Mouse (Mus musculus): ENCODE data around the gene Zfx. TPM values are rescaled to one million over a fixed set of nuclear protein-coding genes. Genes with fewer than 3 reads are reported as not detected.

Zfx gene
- polyA plus RNA-seq, 1 experiment: 23.3 TPM

- peaks cover 5% of the 10 kb centered on the region for H3K4me1 ChIP-seq (ENCODE audit: control insufficient read depth, insufficient read depth, low read length)
- no peak overlapping the region for H3K27ac ChIP-seq (ENCODE audit: insufficient read depth, low read depth, low read length)
- no peak for TF ChIP-seq CTCF (IDR thresholded peaks at IDR 0.05; ENCODE audit: low read depth, low read length)
- no peak for TF ChIP-seq POLR2A (IDR thresholded peaks at IDR 0.05; ENCODE audit: borderline replicate concordance, low read depth, low read length)
- H3K4me3 ChIP-seq (ENCODE audit: insufficient read depth, low read length): no peak overlapping the region
These were observed 22.9 kb downstream of the Zfx start for GRCm38 (mm10) chrX:94100561-94100960.

DNA sequence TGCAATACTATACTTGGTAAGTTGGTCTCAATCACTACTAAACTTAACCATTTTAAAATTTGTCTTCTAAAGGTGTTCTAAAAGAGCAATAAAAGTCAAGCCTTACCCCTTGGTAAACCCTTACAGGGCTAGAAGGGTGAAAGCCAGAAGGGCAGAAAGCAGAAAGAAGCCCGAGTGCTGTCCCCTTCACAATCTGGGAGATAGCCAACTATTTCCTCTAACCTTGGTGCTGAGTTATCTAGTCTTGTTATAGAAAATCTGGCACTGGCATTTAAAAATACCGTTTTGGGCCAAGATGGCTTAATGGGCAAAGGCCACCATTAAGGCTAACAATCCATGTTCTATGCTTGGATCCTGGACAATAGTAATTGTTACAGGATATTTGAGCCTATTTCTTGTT, 32.5 kb downstream of the Zfx start:
- H3K4me3 ChIP-seq (ENCODE audit: insufficient read depth, low read length): no peak overlapping the region
- H3K27ac ChIP-seq (ENCODE audit: insufficient read depth, low read depth, low read length): no peak overlapping the region
- no peaks in the 10 kb centered on the region; the same call in 1 of the 2 replicates for H3K4me1 ChIP-seq (ENCODE audit: control insufficient read depth, insufficient read depth, low read length)
- TF ChIP-seq POLR2A (IDR thresholded peaks at IDR 0.05; ENCODE audit: borderline replicate concordance, low read depth, low read length): no peak
- no peak for TF ChIP-seq CTCF (IDR thresholded peaks at IDR 0.05; ENCODE audit: low read depth, low read length)

DNA sequence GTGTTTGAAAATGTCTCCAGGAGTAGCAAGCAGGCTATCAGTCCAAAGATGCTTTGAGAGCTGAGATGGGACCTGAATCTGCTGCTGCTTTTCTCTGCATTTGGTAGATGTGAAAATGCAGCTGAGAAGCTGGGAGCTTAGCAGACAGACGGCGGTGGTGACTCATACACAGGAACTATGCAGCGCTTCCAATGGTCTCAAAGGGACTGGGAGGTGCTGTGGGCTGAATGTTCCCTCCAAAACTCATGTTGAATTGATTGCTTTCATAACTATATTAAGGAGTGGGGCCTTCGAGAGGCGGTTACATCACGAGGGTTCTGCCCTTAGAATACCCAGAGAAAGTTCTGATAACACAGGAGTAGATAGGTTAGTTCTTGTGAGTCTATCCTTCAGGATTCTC, 62.3 kb downstream of the Zfx start:
- H3K4me3 ChIP-seq (ENCODE audit: insufficient read depth, low read length): peak overlapping the region; percentile 53
- TF ChIP-seq CTCF (IDR thresholded peaks at IDR 0.05; ENCODE audit: low read depth, low read length) (no peak), POLR2A (IDR thresholded peaks at IDR 0.05; ENCODE audit: borderline replicate concordance, low read depth, low read length) (no peak)
- no peaks in the 10 kb centered on the region for H3K4me1 ChIP-seq (ENCODE audit: control insufficient read depth, insufficient read depth, low read length)
- no peak overlapping the region for H3K27ac ChIP-seq (ENCODE audit: insufficient read depth, low read depth, low read length)

- Histone ChIP-seq H3K4me1 (ENCODE audit: control insufficient read depth, insufficient read depth, low read length) (no peaks in the 10 kb centered on the region), H3K27ac (ENCODE audit: insufficient read depth, low read depth, low read length) (no peak overlapping the region), H3K4me3 (ENCODE audit: insufficient read depth, low read length) (peak overlapping the region; percentile 53)
- TF ChIP-seq POLR2A (IDR thresholded peaks at IDR 0.05; ENCODE audit: borderline replicate concordance, low read depth, low read length) (no peak), CTCF (IDR thresholded peaks at IDR 0.05; ENCODE audit: low read depth, low read length) (no peak)
These were observed 62.8 kb downstream of the Zfx start for GRCm38 (mm10) chrX:94060751-94061150.

DNA sequence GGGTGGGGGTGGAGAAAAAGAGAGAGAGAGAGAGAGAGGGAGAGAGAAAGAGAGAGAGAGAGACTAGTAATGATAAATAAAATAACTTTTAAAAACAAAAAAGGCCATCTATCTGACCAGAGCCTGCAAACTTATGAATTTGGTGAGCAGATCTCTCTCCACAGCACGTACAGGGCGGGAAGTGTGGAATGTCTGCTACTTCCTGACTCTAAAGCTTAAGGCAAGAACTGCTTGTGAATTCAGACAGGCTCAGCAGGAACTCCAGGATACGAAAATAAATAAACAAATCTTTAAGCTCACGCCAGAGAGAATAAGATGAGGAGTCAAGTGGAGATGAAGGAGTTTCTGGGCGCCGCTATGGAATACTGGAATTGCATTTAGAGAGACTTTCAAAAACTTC, 64.8 kb downstream of the Zfx start:
- no peak overlapping the region for H3K27ac ChIP-seq (ENCODE audit: insufficient read depth, low read depth, low read length)
- no peaks in the 10 kb centered on the region for H3K4me1 ChIP-seq (ENCODE audit: control insufficient read depth, insufficient read depth, low read length)
- TF ChIP-seq POLR2A (IDR thresholded peaks at IDR 0.05; ENCODE audit: borderline replicate concordance, low read depth, low read length): no peak
- no peak for TF ChIP-seq CTCF (IDR thresholded peaks at IDR 0.05; ENCODE audit: low read depth, low read length)
- H3K4me3 ChIP-seq (ENCODE audit: insufficient read depth, low read length): no peak overlapping the region

DNA sequence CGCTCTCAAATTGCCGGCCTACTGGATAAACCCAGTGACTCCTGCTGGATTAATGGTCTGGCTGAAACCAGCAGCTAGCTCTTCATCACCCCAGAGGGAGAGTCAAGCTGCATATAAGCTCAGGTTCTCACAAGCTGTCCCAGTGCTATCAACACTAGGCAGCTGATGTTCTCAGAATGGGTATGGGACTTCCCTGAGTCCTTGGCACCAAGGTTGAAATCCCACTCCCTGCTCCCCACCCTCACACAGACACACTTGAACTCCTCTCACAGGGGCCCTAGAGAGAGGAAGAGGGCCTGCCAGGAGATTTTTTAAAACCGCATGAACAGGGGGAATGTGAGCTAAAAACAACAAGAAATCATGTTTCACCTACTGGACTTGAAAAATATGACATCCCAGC, 74.5 kb downstream of the Zfx start:
- no peaks in the 10 kb centered on the region for H3K4me1 ChIP-seq (ENCODE audit: control insufficient read depth, insufficient read depth, low read length)
- no peak overlapping the region for H3K27ac ChIP-seq (ENCODE audit: insufficient read depth, low read depth, low read length)
- TF ChIP-seq POLR2A (IDR thresholded peaks at IDR 0.05; ENCODE audit: borderline replicate concordance, low read depth, low read length): no peak
- TF ChIP-seq CTCF (IDR thresholded peaks at IDR 0.05; ENCODE audit: low read depth, low read length): no peak
- H3K4me3 ChIP-seq (ENCODE audit: insufficient read depth, low read length): no peak overlapping the region

DNA sequence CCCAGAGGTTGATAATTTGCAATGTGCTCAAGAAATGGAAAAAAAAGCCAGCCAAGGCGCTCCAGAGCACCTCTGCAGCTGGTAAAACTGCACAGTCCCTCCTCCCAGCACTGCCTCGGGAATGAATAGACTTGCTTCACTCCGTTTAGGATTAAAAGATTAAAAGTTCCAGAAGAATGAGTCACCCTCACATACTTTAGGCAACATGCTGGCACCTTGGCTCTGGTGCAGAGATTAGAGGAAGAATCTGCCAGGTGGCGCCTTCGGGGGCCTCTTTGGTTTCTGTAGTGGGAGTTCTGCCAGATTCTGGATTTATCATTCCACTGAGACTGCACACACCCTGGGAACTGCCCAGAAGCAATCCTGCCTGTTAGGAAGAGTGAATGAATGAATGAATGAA, 75.5 kb downstream of the Zfx start:
- TF ChIP-seq POLR2A (IDR thresholded peaks at IDR 0.05; ENCODE audit: borderline replicate concordance, low read depth, low read length) (no peak), CTCF (IDR thresholded peaks at IDR 0.05; ENCODE audit: low read depth, low read length) (no peak)
- no peaks in the 10 kb centered on the region for H3K4me1 ChIP-seq (ENCODE audit: control insufficient read depth, insufficient read depth, low read length)
- H3K4me3 ChIP-seq (ENCODE audit: insufficient read depth, low read length): no peak overlapping the region
- H3K27ac ChIP-seq (ENCODE audit: insufficient read depth, low read depth, low read length): no peak overlapping the region

- no peak for TF ChIP-seq CTCF (IDR thresholded peaks at IDR 0.05; ENCODE audit: low read depth, low read length)
- no peak for TF ChIP-seq POLR2A (IDR thresholded peaks at IDR 0.05; ENCODE audit: borderline replicate concordance, low read depth, low read length)
- Histone ChIP-seq H3K27ac (ENCODE audit: insufficient read depth, low read depth, low read length) (no peak overlapping the region), H3K4me1 (ENCODE audit: control insufficient read depth, insufficient read depth, low read length) (no peaks in the 10 kb centered on the region), H3K4me3 (ENCODE audit: insufficient read depth, low read length) (no peak overlapping the region)
These were observed 76.1 kb downstream of the Zfx start for GRCm38 (mm10) chrX:94047381-94047780.

GRCm38 (mm10) chrX:94032937-94033336, 90.6 kb downstream of the Zfx start:
- Histone ChIP-seq H3K4me1 (ENCODE audit: control insufficient read depth, insufficient read depth, low read length) (no peaks in the 10 kb centered on the region), H3K4me3 (ENCODE audit: insufficient read depth, low read length) (no peak overlapping the region), H3K27ac (ENCODE audit: insufficient read depth, low read depth, low read length) (no peak overlapping the region)
- no peak for TF ChIP-seq POLR2A (IDR thresholded peaks at IDR 0.05; ENCODE audit: borderline replicate concordance, low read depth, low read length)
- TF ChIP-seq CTCF (IDR thresholded peaks at IDR 0.05; ENCODE audit: low read depth, low read length): no peak

- no peak overlapping the region for H3K4me3 ChIP-seq (ENCODE audit: insufficient read depth, low read length)
- no peaks in the 10 kb centered on the region for H3K4me1 ChIP-seq (ENCODE audit: control insufficient read depth, insufficient read depth, low read length)
- H3K27ac ChIP-seq (ENCODE audit: insufficient read depth, low read depth, low read length): no peak overlapping the region
- TF ChIP-seq POLR2A (IDR thresholded peaks at IDR 0.05; ENCODE audit: borderline replicate concordance, low read depth, low read length) (no peak), CTCF (IDR thresholded peaks at IDR 0.05; ENCODE audit: low read depth, low read length) (no peak)
These were observed 93.4 kb downstream of the Zfx start for GRCm38 (mm10) chrX:94030081-94030480.

Other genes with a start within 250 kb of the Zfx start
- not detected in 2 replicates for gene AU015836, start 155.0 kb downstream of the Zfx start, polyA plus RNA-seq (2012; ENCODE audit: insufficient read depth, insufficient read length, missing spikeins)
- 105 and 108 TPM in 2 replicates for gene Eif2s3x, start 89.2 kb upstream of the Zfx start, polyA plus RNA-seq (2012; ENCODE audit: insufficient read depth, insufficient read length, missing spikeins)
- 5.7 and 6.5 TPM in 2 replicates for gene Klhl15, start 110.9 kb upstream of the Zfx start, polyA plus RNA-seq (2012; ENCODE audit: insufficient read depth, insufficient read length, missing spikeins)
- gene Fam90a1b, start 243.1 kb upstream of the Zfx start, polyA plus RNA-seq (2012; ENCODE audit: insufficient read depth, insufficient read length, missing spikeins): not detected in 2 replicates
- 10.8 and 11.8 TPM in 2 replicates for gene Apoo, start 243.4 kb upstream of the Zfx start, polyA plus RNA-seq (2012; ENCODE audit: insufficient read depth, insufficient read length, missing spikeins)

All from bone marrow macrophage, adult 2 months (primary cell).